Mouse (Mus musculus) stomach, postnatal 0 days (tissue): ENCODE data around the gene Pold2. TPM values are rescaled to one million over a fixed set of nuclear protein-coding genes. Genes with fewer than 3 reads are reported as not detected.

Experiments
- ATAC-seq: fragments of 200-750 bp; cut with Nextera tagmentation; 2 replicates; pipeline ENCODE4 v1.8.0; 2017; ENCODE audit not compliant: low FRiP score, low TSS enrichment
- DNase-seq: peaks from one replicate; pipeline ENCODE4 v3.0.0-alpha.2; 2016; ENCODE audit warnings: low spot score
- H3K27ac ChIP-seq: fragments of 300-500 bp; sonication (generic); replicated peaks from 2 replicates; pipeline ENCODE4 v1.5.1; 2014; ENCODE audit warnings: mild to moderate bottlenecking, control low read depth
- H3K27me3 ChIP-seq: fragments of 300-500 bp; sonication (generic); 2 replicates; pipeline ENCODE4 v1.6.1; 2014; ENCODE audit warnings: low read length; ENCODE audit not compliant: control insufficient read depth, insufficient read depth
- H3K36me3 ChIP-seq: fragments of 300-500 bp; sonication (generic); 2 replicates; pipeline ENCODE4 v1.6.1; 2014; ENCODE audit warnings: low read length, mixed read lengths; ENCODE audit not compliant: control insufficient read depth, insufficient read depth
- H3K4me1 ChIP-seq: fragments of 300-500 bp; sonication (generic); replicated peaks from 2 replicates; pipeline ENCODE4 v1.6.1; 2014; ENCODE audit warnings: antibody characterized with exemption; ENCODE audit not compliant: control insufficient read depth, insufficient read depth
- H3K4me2 ChIP-seq: fragments of 300-500 bp; sonication (generic); replicated peaks from 2 replicates; pipeline ENCODE4 v1.6.1; 2014; ENCODE audit warnings: low read depth, mild to moderate bottlenecking, control low read depth, moderate library complexity
- H3K4me3 ChIP-seq: fragments of 300-500 bp; sonication (generic); 2 replicates; pipeline ENCODE4 v1.5.1; 2014; ENCODE audit warnings: low read depth, low read length, control low read depth
- H3K9ac ChIP-seq: fragments of 300-500 bp; sonication (generic); 2 replicates; pipeline ENCODE4 v1.6.1; 2014; ENCODE audit warnings: mild to moderate bottlenecking, low read length, control low read depth, mixed read lengths
- H3K9me3 ChIP-seq: fragments of 300-500 bp; sonication (generic); 2 replicates; pipeline ENCODE4 v1.6.1; 2016; ENCODE audit warnings: low read length; ENCODE audit not compliant: control insufficient read depth
- CTCF ChIP-seq: IDR thresholded peaks from 2 replicates; pipeline ENCODE4 v1.5.1; 2016; ENCODE audit warnings: antibody characterized with exemption, low read depth, mild to moderate bottlenecking, moderate library complexity
- EP300 ChIP-seq: optimal IDR thresholded peaks from 2 replicates; pipeline ENCODE3; 2016; ENCODE audit warnings: antibody characterized with exemption
- WGBS: fragments of 180-500 bp; shearing (Covaris S2); extraction: QIAGEN DNeasy Blood & Tissue Kit; methylation state at CpG from one replicate; pipeline ENCODE4 v1.1.7; 2014; 5-methylcytosine and 5-hydroxymethylcytosine counted together
- polyA plus RNA-seq: library from polyadenylated mRNA; unstranded; fragments of >200 nt; fragmentation: Nextera tagmentation; extraction: Ambion mirVana; gene quantifications from 2 replicates; pipeline ENCODE4 v1.2.1, GENCODE M21; 2015

Pold2 gene
- polyA plus RNA-seq, 1 experiment from 2014 or later, result 51.1 TPM

DNA sequence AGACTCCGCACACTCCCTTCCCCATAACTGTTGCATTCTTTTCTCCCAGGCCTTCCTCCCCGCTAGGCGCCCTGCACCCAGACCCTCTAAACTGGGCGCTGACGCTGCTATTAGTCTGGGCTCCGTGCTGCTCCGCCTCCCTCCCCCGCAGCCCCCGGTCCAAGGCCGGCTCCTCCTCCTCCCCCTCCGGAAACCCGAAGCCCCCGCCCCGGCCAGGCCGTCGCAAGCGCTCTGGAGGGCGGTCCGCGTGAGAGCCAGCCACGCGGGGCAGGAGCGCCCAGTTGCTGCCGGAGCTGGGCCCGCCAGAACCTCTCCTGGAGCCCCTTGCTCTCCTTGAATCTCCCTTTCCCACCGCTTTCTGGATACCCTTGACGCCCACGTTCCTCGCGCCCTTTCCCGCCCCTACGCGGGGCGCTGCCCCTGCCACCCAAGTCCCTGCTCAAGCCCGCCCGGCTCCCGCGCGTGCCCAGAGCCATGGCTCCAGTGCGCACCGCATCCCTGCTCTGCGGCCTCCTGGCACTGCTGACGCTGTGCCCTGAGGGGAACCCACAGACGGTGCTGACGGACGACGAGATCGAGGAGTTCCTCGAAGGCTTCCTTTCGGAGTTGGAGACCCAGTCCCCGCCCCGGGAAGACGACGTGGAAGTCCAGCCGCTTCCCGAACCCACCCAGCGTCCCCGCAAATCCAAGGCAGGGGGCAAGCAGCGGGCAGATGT is 16.3 kb downstream of the Pold2 start, which contains the start of gene Aebp1:
TSS of gene Aebp1 (plus strand) at position 270 of the 716 bp plus-strand sequence.
- TF ChIP-seq CTCF (no peak), EP300 (no peak)
- peak within 1 kb of the TSS; percentile 63 for H3K9ac ChIP-seq
- no peaks in the 10 kb centered on the region for H3K36me3 ChIP-seq
- DNase-seq (peak; percentile 61), ATAC-seq (peak; percentile 66; the same call in 1 of the 2 replicates)
- H3K9me3 ChIP-seq, result no peaks in the 10 kb centered on the region
- H3K27ac ChIP-seq, result 0 out of 2 replicates have a peak within 1 kb of the TSS, but pooled peaks have one; percentile 13
- 3% methylated on average over 44 of the region's 59 CpGs for WGBS
- peak within 1 kb of the TSS; percentile 46 for H3K4me3 ChIP-seq
- peak within 1 kb of the TSS; percentile 73 for H3K4me2 ChIP-seq
- H3K27me3 ChIP-seq, result no peaks in the 10 kb centered on the region
- H3K4me1 ChIP-seq, result peaks cover 6% of the 10 kb centered on the region; the same call in 1 of the 2 replicates

DNA sequence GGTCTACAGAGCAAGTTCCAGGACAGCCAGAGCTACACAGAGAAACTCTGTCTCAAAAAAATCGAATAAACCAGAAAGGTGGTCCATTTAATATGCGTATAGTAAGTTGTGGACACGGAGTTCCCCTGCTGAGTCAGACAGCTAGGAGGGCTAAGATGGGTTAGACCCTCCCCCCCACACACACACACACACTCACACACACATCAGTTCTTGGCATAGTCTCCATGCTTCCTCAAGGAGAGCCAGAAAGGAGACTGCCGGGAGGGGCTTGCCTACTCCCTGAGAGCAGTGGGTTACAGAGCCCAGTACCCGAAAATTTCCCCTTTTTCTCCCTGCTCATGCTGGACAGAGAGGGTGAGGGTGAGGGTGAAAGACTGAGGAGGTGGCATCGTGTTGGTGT is 17.5 kb downstream of the Pold2 start:
- Histone ChIP-seq H3K9me3 (no peaks in the 10 kb centered on the region), H3K36me3 (no peaks in the 10 kb centered on the region), H3K4me2 (no peak overlapping the region), H3K4me1 (peaks cover 6% of the 10 kb centered on the region; the same call in 1 of the 2 replicates), H3K9ac (no peak overlapping the region), H3K27me3 (no peaks in the 10 kb centered on the region), H3K4me3 (no peak overlapping the region), H3K27ac (no peak overlapping the region)
- TF ChIP-seq EP300, result no peak
- TF ChIP-seq CTCF, result no peak
- WGBS, result 45% methylated on average over 6 of the region's 6 CpGs
- ATAC-seq, result no peak
- no peak for DNase-seq

DNA sequence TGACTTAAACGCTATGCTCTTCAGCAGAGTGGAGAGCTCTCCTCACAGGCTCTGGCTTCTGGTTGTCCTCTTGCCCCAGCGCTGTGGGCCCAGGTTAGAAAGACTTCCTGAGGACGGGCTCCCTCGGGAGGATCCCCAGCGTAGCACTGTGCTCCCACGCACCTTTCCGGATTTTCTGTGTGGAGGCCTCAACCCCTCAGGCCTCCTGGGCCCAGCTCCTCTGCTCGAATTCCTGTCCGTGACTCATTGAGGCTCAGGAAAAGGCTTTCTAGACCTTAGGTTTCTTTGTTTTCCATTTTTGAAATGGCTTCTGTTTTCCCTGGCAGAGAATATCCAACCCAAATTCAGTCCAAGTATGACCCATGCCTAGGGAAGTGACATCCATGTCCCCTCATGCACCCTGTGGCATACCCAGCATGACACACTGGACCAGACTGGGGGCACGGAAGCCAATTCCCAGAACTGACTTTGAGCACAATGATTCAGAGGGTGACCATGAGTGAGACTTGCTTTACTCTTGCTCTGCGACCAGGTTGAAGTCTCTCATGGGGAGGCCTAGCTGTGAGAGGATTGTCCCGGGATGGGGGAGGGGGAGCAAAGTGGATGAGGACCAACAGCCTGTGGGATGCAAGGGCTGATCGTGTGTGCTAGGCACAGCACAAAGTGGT is 18.1 kb downstream of the Pold2 start:
- DNase-seq (no peak), ATAC-seq (no peak)
- no peak overlapping the region for H3K9ac ChIP-seq
- no peak overlapping the region for H3K27ac ChIP-seq
- H3K9me3 ChIP-seq, result no peaks in the 10 kb centered on the region
- H3K27me3 ChIP-seq, result no peaks in the 10 kb centered on the region
- peaks cover 6% of the 10 kb centered on the region; the same call in 1 of the 2 replicates for H3K4me1 ChIP-seq
- 84% methylated on average over 13 of the region's 13 CpGs for WGBS
- no peak overlapping the region for H3K4me2 ChIP-seq
- TF ChIP-seq EP300, result no peak
- no peak for TF ChIP-seq CTCF
- H3K36me3 ChIP-seq, result no peaks in the 10 kb centered on the region
- no peak overlapping the region for H3K4me3 ChIP-seq

DNA sequence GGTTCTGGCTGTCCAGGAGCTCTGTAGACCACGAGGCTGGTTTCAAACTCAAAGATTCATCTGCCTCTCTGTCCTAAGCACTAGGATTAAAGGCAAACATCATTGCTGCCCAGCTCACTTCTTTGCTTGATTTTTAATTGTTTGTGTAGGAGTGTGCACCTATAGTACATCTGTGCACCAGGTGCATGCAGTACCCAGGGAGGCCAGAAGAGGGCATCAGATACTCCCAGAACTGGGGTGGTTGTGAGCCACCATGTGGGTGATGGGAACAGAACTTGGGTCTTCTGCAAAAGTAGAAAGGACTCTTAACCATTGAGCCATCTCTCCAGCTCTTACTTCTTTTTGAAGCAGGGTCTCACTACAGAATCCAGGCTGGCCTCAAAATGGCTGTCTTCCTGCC is 19.4 kb downstream of the Pold2 start:
- peaks cover 6% of the 10 kb centered on the region; the same call in 1 of the 2 replicates for H3K4me1 ChIP-seq
- 71% methylated on average over 1 of the region's 1 CpGs for WGBS
- ATAC-seq, result no peak

DNA sequence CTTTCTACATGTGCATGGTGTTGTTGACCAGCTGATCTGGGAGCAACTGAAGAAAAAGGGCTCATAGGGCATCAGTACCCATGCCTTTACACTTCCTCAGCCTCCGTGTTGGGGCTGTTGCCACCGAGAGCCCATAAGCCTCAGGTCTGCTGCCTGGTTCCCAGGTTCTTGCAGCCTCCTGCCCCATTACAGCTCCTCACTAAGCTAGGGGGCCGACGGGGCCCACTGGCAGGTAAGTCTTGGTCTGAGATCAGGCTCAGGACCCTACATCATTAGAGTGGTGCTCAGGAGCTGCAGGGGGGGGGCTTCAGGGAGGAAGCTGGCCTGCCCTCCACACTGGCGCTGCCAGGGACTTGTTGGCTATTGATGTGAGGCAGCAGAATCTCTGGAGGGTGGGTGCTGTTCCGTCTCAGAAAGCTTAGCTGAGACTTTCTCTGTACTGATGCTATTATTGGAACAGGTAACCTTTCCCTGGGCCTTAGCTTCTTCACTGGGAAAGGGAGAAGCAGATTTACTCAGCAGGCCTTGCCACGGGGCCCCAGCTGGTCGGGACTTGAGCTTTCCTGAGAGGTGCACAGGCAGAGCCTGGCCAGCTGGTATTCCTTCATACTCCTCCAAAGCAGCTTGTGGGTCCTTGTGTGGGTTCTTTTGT is 21.5 kb downstream of the Pold2 start:
- 0 out of 2 replicates have a peak, but pooled peaks cover 3% of the 10 kb centered on the region for H3K4me1 ChIP-seq
- no peak for DNase-seq
- 82% methylated on average over 8 of the region's 8 CpGs for WGBS
- no peak overlapping the region for H3K4me3 ChIP-seq
- H3K36me3 ChIP-seq, result no peaks in the 10 kb centered on the region
- no peaks in the 10 kb centered on the region for H3K27me3 ChIP-seq
- no peak overlapping the region for H3K4me2 ChIP-seq
- ATAC-seq, result no peak
- TF ChIP-seq EP300 (no peak), CTCF (no peak)
- H3K27ac ChIP-seq, result 0 out of 2 replicates have a peak overlapping the region, but pooled peaks have one; percentile 24
- no peak overlapping the region for H3K9ac ChIP-seq
- H3K9me3 ChIP-seq, result no peaks in the 10 kb centered on the region

More for the DNA sequence above, 19.4 kb downstream of the Pold2 start:
- DNase-seq, result no peak
- no peaks in the 10 kb centered on the region for H3K9me3 ChIP-seq
- no peak overlapping the region for H3K9ac ChIP-seq
- H3K27me3 ChIP-seq, result no peaks in the 10 kb centered on the region
- TF ChIP-seq CTCF, result peak; percentile 42
- TF ChIP-seq EP300, result no peak
- no peak overlapping the region for H3K4me2 ChIP-seq
- no peak overlapping the region for H3K4me3 ChIP-seq
- no peak overlapping the region for H3K27ac ChIP-seq
- no peaks in the 10 kb centered on the region for H3K36me3 ChIP-seq
